Mouse (Mus musculus): ENCODE data around the gene Gm3127. TPM values are rescaled to one million over a fixed set of nuclear protein-coding genes. Genes with fewer than 3 reads are reported as not detected.

The Gm3127 gene
- polyA plus RNA-seq (2015; fragmentation: Nextera tagmentation; extraction: Ambion mirVana) = not detected in 2 replicates

DNA sequence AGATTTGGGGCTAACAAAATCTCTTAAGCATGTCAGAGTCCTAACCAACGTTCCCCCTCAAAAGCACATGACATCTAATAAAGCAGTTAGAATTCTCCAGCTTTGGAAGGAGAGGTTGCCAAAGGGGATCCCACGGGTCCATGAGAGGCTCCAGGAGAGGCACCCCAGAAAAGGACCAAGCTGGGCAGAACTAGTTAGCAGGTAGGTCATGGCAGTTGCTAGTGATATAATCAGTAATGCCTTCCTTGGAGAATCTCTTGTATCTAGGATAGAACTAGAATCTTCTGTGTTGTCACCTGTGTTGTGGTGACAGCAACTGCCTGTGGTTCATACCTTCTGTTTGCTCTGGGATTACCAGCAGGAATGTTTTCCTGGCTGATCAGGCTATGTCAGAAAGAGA lies at the start of gene Gm3127:
Gene Gm3127, plus strand, starts transcription at position 301 of the 400 bp plus-strand sequence.

DNA sequence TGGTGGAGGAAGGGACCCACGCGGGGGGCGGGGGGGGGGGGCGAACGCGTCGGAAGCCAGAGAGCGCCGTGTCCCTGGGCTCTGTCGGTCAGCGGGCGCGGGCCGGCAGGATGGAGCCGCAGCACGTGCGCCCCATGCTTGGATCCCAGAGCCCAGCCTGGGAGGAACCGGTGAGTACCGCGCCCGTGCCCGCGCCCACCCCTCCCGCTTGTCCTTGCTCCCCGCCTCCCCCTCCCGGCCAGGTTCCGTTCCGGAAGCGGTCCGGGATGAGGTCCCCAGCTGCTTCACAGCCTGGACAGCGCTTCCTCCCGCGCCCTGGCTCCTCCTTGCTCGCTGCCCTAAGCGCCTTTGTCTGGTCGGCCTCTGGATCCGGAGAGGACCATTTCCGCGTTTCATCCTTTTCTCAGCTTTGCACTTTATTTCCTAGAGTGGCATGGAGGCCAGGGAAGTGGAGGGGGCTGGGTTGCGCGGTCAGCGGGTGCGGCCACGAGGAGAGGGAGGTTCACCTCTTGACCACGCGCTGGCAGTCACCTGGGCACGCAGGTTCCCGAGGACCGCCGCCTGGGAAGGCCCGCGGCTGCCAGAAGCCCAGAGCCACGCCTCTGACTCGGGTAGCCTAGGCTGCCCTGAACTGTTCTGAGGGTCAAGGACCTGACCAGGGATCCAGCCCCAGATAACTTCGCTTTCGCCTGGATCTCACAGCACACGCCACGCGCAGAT lies 17.8 kb downstream of the Gm3127 start, which contains the start of gene Gm2974:
Gene Gm2974, plus strand, starts transcription at position 86 of the 720 bp plus-strand sequence.

Other genes starting within 250 kb of the Gm3127 start
- gene Gm3029, start 233.3 kb upstream of the Gm3127 start, polyA plus RNA-seq (2015; fragmentation: Nextera tagmentation; extraction: Ambion mirVana) = 0.18 TPM in 1 of 2 replicates, not detected in the other
- not detected in 2 replicates for gene Gm3095, start 201.5 kb upstream of the Gm3127 start, polyA plus RNA-seq (2015; fragmentation: Nextera tagmentation; extraction: Ambion mirVana)
- not detected in 2 replicates for gene Gm3099, start 166.6 kb upstream of the Gm3127 start, polyA plus RNA-seq (2015; fragmentation: Nextera tagmentation; extraction: Ambion mirVana)
- 0.10 and 0.22 TPM in 2 replicates for gene Gm5796, start 141.1 kb upstream of the Gm3127 start, polyA plus RNA-seq (2015; fragmentation: Nextera tagmentation; extraction: Ambion mirVana)
- not detected in 2 replicates for gene Gm3115, start 80.9 kb upstream of the Gm3127 start, polyA plus RNA-seq (2015; fragmentation: Nextera tagmentation; extraction: Ambion mirVana)
- gene Gm8108, start 54.5 kb upstream of the Gm3127 start, polyA plus RNA-seq (2015; fragmentation: Nextera tagmentation; extraction: Ambion mirVana) = 0.21 TPM in 1 of 2 replicates, not detected in the other
- gene Gm2974, start 17.5 kb downstream of the Gm3127 start, polyA plus RNA-seq (2015; fragmentation: Nextera tagmentation; extraction: Ambion mirVana) = 0.12 and 0.17 TPM in 2 replicates
- gene Gm3138, start 84.6 kb downstream of the Gm3127 start, polyA plus RNA-seq (2015; fragmentation: Nextera tagmentation; extraction: Ambion mirVana) = not detected in 2 replicates
- gene Gm3149, start 152.3 kb downstream of the Gm3127 start, polyA plus RNA-seq (2015; fragmentation: Nextera tagmentation; extraction: Ambion mirVana) = not detected in 2 replicates
- 0.17 and 0.19 TPM in 2 replicates for gene 2610042L04Rik, start 169.7 kb downstream of the Gm3127 start, polyA plus RNA-seq (2015; fragmentation: Nextera tagmentation; extraction: Ambion mirVana)
- gene Gm3159, start 232.5 kb downstream of the Gm3127 start, polyA plus RNA-seq (2015; fragmentation: Nextera tagmentation; extraction: Ambion mirVana) = not detected in 2 replicates

Measured in skeletal muscle tissue, postnatal 0 days (tissue).